Comparison of ENCODE assay signal across 8 mouse cellular contexts in the genomic region with DNA sequence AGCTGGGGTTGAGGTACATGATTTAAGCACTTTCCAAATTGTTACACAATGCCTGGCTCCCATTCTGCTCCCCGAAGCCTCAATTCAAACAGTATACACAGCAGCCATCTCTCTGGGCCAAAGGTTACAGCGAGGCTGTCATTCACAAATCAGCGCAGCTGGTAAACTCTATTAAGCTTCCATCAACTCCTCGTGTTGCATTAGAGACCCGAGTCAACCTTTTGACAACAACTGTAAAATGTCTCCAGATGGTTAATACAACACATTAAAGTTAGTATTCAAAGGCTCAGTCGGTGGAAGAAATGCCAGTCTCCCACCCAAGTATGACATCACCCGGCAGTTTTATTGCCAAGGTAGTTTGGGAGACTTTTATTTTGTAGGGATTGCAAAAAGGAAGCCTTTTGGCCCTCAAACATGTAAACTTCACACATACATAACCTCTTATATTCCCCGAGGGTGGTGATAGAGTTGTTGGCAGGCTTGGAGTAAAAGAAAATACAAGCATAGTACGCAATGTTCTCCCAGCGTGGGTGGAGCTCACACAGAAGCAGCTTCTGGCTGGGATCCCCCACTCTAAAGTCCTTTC.
A peak's percentile ranks its signal among the peaks of the same experiment; 100 is the strongest.
DNase-seq lines count a peak whose midpoint lies in the region; ATAC-seq lines count a peak whose summit lies in the region.

No protein-coding gene starts in this region.

- 22% methylated on average over 10 of the region's 10 CpGs for WGBS in limb, embryonic 12.5 days

- no peak overlapping the region for H3K4me3 ChIP-seq in limb, embryonic 12.5 days (replicated peaks)

- H3K4me2 ChIP-seq in limb, embryonic 12.5 days, result peak overlapping the region; percentile 13; the same call in 1 of the 2 replicates

- peaks cover 29% of the 10 kb centered on the region for H3K4me1 ChIP-seq in limb, embryonic 12.5 days (replicated peaks)

- peaks cover 11% of the 10 kb centered on the region; the same call in 1 of the 2 replicates for H3K27me3 ChIP-seq in limb, embryonic 12.5 days

- no peaks in the 10 kb centered on the region for H3K9me3 ChIP-seq in limb, embryonic 12.5 days

- peak; percentile 78 for ATAC-seq in limb, embryonic 12.5 days (ENCODE audit: insufficient number of reproducible peaks, insufficient read depth, low FRiP score, low TSS enrichment, low read depth)

- no peak overlapping the region for H3K9ac ChIP-seq in limb, embryonic 12.5 days (replicated peaks)

- peak; percentile 33 for DNase-seq in kidney, postnatal 14 days
- DNase-seq in kidney, adult 9 months, result no peak
- DNase-seq in embryo, embryonic 10 days (ENCODE audit: low spot score), result peak; percentile 35
- DNase-seq in gastrocnemius, postnatal 14 days, result peak; percentile 20
- no peak for DNase-seq in natural killer cell, adult 2 months (ENCODE audit: low spot score in 2 of 2)
- DNase-seq in yolk sac, embryonic 10.5 days (ENCODE audit: low spot score), result no peak
- DNase-seq in right cerebral cortex, adult 18-20 months, result no peak

- intact Hi-C loops in gastrocnemius, postnatal 14 days (cut with DNase I; ENCODE audit: low total_unique reads), result no loop called here

- no peak overlapping the region for H3K27ac ChIP-seq in limb, embryonic 12.5 days

- no peaks in the 10 kb centered on the region for H3K36me3 ChIP-seq in limb, embryonic 12.5 days

Comparison
In these comparisons a context has a peak if more than half of its experiments do, and no peak if none do; other contexts are left out.
1. DNase-seq: peak in kidney, postnatal 14 days (single experiment), embryo, embryonic 10 days (single experiment) and gastrocnemius, postnatal 14 days (single experiment); none in kidney, adult 9 months (single experiment), natural killer cell, adult 2 months (0 of 2), yolk sac, embryonic 10.5 days (single experiment) and right cerebral cortex, adult 18-20 months (single experiment).